Mouse (Mus musculus): ENCODE data around the gene Gm7168.
"Not testable (repeated sequence)": the region's sequence is repeated elsewhere in the genome, so short reads cannot be mapped to it uniquely, and the experiment has no call there.

Gm7168 gene

GRCm38 (mm10) chr17:13987690-13988089, 39.5 kb downstream of the Gm7168 start:
- in situ Hi-C loops (cut with MseI, MboI) = no loop called here

- in situ Hi-C loops (cut with MseI, MboI) = not testable (repeated sequence)
Measured at GRCm38 (mm10) chr17:13993425-13993824, 45.3 kb downstream of the Gm7168 start.
